ENCODE assay signal across 17 mouse cellular contexts in the genomic region with DNA sequence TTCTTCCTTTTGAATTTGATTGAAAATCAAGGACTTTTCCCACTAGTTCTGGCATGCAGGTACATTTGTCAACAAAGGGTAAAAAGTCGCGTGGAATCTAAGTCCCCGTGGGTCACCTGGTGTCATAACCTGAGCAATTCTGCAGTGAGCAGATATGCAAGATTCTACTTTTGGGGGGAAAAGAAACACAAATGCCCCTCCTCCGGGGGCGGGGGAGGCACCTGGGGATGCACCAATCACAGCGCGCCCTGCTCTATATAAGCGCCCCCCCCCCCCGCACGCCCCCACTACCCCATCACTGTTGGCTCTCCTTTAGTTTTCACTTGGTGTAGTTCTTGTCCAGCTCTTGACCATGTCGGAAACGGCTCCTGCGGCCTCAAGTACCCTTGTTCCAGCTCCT. TPM values are rescaled to one million over a fixed set of nuclear protein-coding genes. Genes with fewer than 3 reads are reported as not detected.
A peak's percentile ranks its signal among the peaks of the same experiment; 100 is the strongest.
DNase-seq lines count a peak whose midpoint lies in the region; ATAC-seq and TF ChIP-seq lines count a peak whose summit lies in the region.
"Had no signal": no experiment of that assay in that cellular context is flagged by ENCODE, and none has a peak within 500 bp of the region (broad histone marks: within the 10 kb centered on the region; RNA-seq: fewer than 3 reads in every experiment).

A gene (plus strand): TSS at position 301 of the 400 bp plus-strand sequence.

- intact Hi-C loops in heart, postnatal 10 days (cut with DNase I), result loop anchor here (5.0 kb wide), 2 partner anchors 108 to 1643 kb away; no protein-coding TSS in a partner anchor
- intact Hi-C loops in gastrocnemius, postnatal 14 days (cut with DNase I; ENCODE audit: low total_unique reads), result loop anchor here (10.0 kb wide), 1 partner anchor 71 kb away; a partner anchor contains a TSS

- ATAC-seq in heart, embryonic 11.5 days (replicated peaks; ENCODE audit: insufficient number of reproducible peaks, low FRiP score, low TSS enrichment), result no peak
- no peak for ATAC-seq in lung, embryonic 14.5 days (ENCODE audit: insufficient read depth)
- no peak for ATAC-seq in limb, embryonic 14.5 days (ENCODE audit: low FRiP score, low read depth)
- ATAC-seq: forebrain, postnatal 0 days; hindbrain, embryonic 16.5 days; midbrain, embryonic 16.5 days had no signal

- no peak for DNase-seq in heart, postnatal 10 days
- no peak for DNase-seq in lung, embryonic 14.5 days
- no peak for DNase-seq in lung, postnatal 14 days
- no peak for DNase-seq in ES-E14 (ENCODE audit: low read depth, low spot score)
- no peak for DNase-seq in limb, embryonic 14.5 days (ENCODE audit: low spot score)
- DNase-seq in gastrocnemius, postnatal 14 days, result no peak
- no peak for DNase-seq in frontal cortex, postnatal 14 days (ENCODE audit: low spot score in 2 of 2)
- DNase-seq: B cell, adult 2 months; cerebellum, adult 11-12 months; embryo, embryonic 11 days; forebrain, postnatal 0 days; kidney, postnatal 4 days; spleen, adult 18-20 months had no signal

- no peaks in the 10 kb centered on the region for H3K9me3 ChIP-seq in heart, embryonic 11.5 days (replicated peaks; ENCODE audit: control insufficient read depth, low read length)
- no peaks in the 10 kb centered on the region for H3K9me3 ChIP-seq in lung, embryonic 14.5 days (ENCODE audit: low read depth, low read length)
- H3K9me3 ChIP-seq in ES-E14 (ENCODE audit: control insufficient read depth, insufficient read depth, low read depth, low read length), result no peaks in the 10 kb centered on the region; the same call in 1 of the 2 replicates
- H3K9me3 ChIP-seq in limb, embryonic 14.5 days (ENCODE audit: control insufficient read depth, low read length), result no peaks in the 10 kb centered on the region

- H3K4me2 ChIP-seq in heart, embryonic 11.5 days, result peak within 1 kb of the TSS; percentile 49
- peak within 1 kb of the TSS; percentile 28 for H3K4me2 ChIP-seq in lung, embryonic 14.5 days
- H3K4me2 ChIP-seq in limb, embryonic 14.5 days (replicated peaks; ENCODE audit: low read depth, low read length, severe bottlenecking), result peak within 1 kb of the TSS; percentile 1

- no peak for TF ChIP-seq CTCF in lung, embryonic 14.5 days (IDR thresholded peaks at IDR 0.05; ENCODE audit: low read depth)

- WGBS in heart, embryonic 11.5 days (ENCODE audit: insufficient replicate concordance), result 37% methylated on average over 11 of the region's 13 CpGs
- 47% methylated on average over 13 of the region's 13 CpGs for WGBS in lung, embryonic 14.5 days
- WGBS in limb, embryonic 14.5 days, result 47% methylated on average over 13 of the region's 13 CpGs

- in situ Hi-C loops in ES-E14 (cut with MboI; ENCODE audit: low sequenced_read_pairs in 2 of 2, unreplicated experiment in 2 of 2), result loop anchor here in 1 of 2 experiments (25.0 kb wide), 1 partner anchor 1658 kb away; a partner anchor contains a TSS

- no peak within 1 kb of the TSS for H3K27ac ChIP-seq in heart, embryonic 11.5 days (ENCODE audit: low read depth, low read length)
- peak within 1 kb of the TSS; percentile 73 for H3K27ac ChIP-seq in lung, embryonic 14.5 days (ENCODE audit: low read depth)
- no peak within 1 kb of the TSS for H3K27ac ChIP-seq in ES-E14 (ENCODE audit: insufficient read depth, low read depth, low read length, poor library complexity, severe bottlenecking)
- no peak within 1 kb of the TSS for H3K27ac ChIP-seq in limb, embryonic 14.5 days (replicated peaks; ENCODE audit: low read depth, low read length)

- H3K9ac ChIP-seq in heart, embryonic 11.5 days (ENCODE audit: low read depth, low read length), result peak within 1 kb of the TSS; percentile 39; the same call in 1 of the 2 replicates
- no peak within 1 kb of the TSS for H3K9ac ChIP-seq in lung, embryonic 14.5 days
- peak within 1 kb of the TSS; percentile 18; the same call in 1 of the 2 replicates for H3K9ac ChIP-seq in ES-E14 (ENCODE audit: insufficient read depth, low read depth, low read length, poor library complexity, severe bottlenecking)
- H3K9ac ChIP-seq in limb, embryonic 14.5 days (ENCODE audit: low read depth, low read length, severe bottlenecking), result no peak within 1 kb of the TSS
- H3K9ac ChIP-seq: forebrain, postnatal 0 days had no signal

- no peaks in the 10 kb centered on the region for H3K36me3 ChIP-seq in heart, embryonic 11.5 days (ENCODE audit: control insufficient read depth, insufficient read depth, low read length)
- 0 out of 2 replicates have a peak, but pooled peaks cover 4% of the 10 kb centered on the region for H3K36me3 ChIP-seq in lung, embryonic 14.5 days (ENCODE audit: insufficient read depth)
- no peaks in the 10 kb centered on the region for H3K36me3 ChIP-seq in ES-E14 (ENCODE audit: control insufficient read depth, insufficient read depth, low read length, poor library complexity, severe bottlenecking)
- H3K36me3 ChIP-seq in limb, embryonic 14.5 days (ENCODE audit: control insufficient read depth, insufficient read depth, low read length), result no peaks in the 10 kb centered on the region

- no peaks in the 10 kb centered on the region for H3K27me3 ChIP-seq in heart, embryonic 11.5 days (ENCODE audit: control insufficient read depth, insufficient read depth, low read length)
- H3K27me3 ChIP-seq in lung, embryonic 14.5 days (ENCODE audit: insufficient read depth, low read length), result no peaks in the 10 kb centered on the region
- H3K27me3 ChIP-seq in limb, embryonic 14.5 days (ENCODE audit: control insufficient read depth, insufficient read depth, low read length), result no peaks in the 10 kb centered on the region

- H3K4me1 ChIP-seq in heart, embryonic 11.5 days (ENCODE audit: control insufficient read depth, insufficient read depth, low read length), result no peaks in the 10 kb centered on the region; the same call in 1 of the 2 replicates
- peaks cover 4% of the 10 kb centered on the region; the same call in 1 of the 2 replicates for H3K4me1 ChIP-seq in lung, embryonic 14.5 days (ENCODE audit: insufficient read depth)
- peaks cover 0 to 6% of the 10 kb centered on the region in 2 experiments; a peak in 2 of 4 replicates for H3K4me1 ChIP-seq in ES-E14 (ENCODE audit: control insufficient read depth in 2 of 2, insufficient read depth in 2 of 2, low read length in 2 of 2, poor library complexity in 1 of 2)
- peaks cover 8% of the 10 kb centered on the region; the same call in 1 of the 2 replicates for H3K4me1 ChIP-seq in limb, embryonic 14.5 days (ENCODE audit: control insufficient read depth, insufficient read depth, low read length)

- H3K4me3 ChIP-seq in heart, embryonic 11.5 days (ENCODE audit: low read depth, low read length), result 0 out of 2 replicates have a peak within 1 kb of the TSS, but pooled peaks have one; percentile 16
- no peak within 1 kb of the TSS for H3K4me3 ChIP-seq in lung, embryonic 14.5 days (ENCODE audit: low read depth, low read length)
- 0 out of 4 replicates have a peak within 1 kb of the TSS, but pooled peaks of 1 of the 2 experiments have one; percentile 4 for H3K4me3 ChIP-seq in ES-E14 (ENCODE audit: insufficient read depth in 1 of 2, low read depth in 1 of 2, low read length in 2 of 2, poor library complexity in 1 of 2, severe bottlenecking in 1 of 2)
- no peak within 1 kb of the TSS for H3K4me3 ChIP-seq in limb, embryonic 14.5 days (replicated peaks; ENCODE audit: low read length)

- TF ChIP-seq POLR2A in limb, embryonic 14.5 days (IDR thresholded peaks at IDR 0.05; ENCODE audit: borderline replicate concordance, extremely low read depth, insufficient read depth, insufficient read length), result no peak

TF ChIP-seq in ES-E14, 5 proteins besides CTCF, POLR2A, EP300 and RAD21:
- no peak for TF ChIP-seq MAFK (IDR thresholded peaks at IDR 0.05; ENCODE audit: insufficient read depth, low read depth, low read length)
- TF ChIP-seq ZC3H11A (IDR thresholded peaks at IDR 0.05; ENCODE audit: borderline replicate concordance, low read depth, low read length), result no peak
- no peak for TF ChIP-seq HCFC1 (IDR thresholded peaks at IDR 0.05; ENCODE audit: borderline replicate concordance, insufficient read depth, low read length)
- no peak for TF ChIP-seq CHD2 (IDR thresholded peaks at IDR 0.05; ENCODE audit: low read depth, low read length)
- TF ChIP-seq ZNF384 (IDR thresholded peaks at IDR 0.05; ENCODE audit: low read depth, low read length), result no peak

RNA-seq across cellular contexts. Expression of the gene that starts here (rescaled TPM):
- not detected in 2 replicates for polyA plus RNA-seq in heart, embryonic 11.5 days (2014; fragmentation: Nextera tagmentation; extraction: Ambion mirVana)
- under 1 TPM; 0.29 to 0.67 TPM for total RNA-seq in heart, postnatal 10 days (2021)
- polyA plus RNA-seq in lung, embryonic 14.5 days (2014; fragmentation: Nextera tagmentation; extraction: Ambion mirVana), result not detected in 2 replicates
- 7.7 and 13.3 TPM in 2 replicates for total RNA-seq in ES-E14 (2012; rRNA removed)
- 0.20 and 0.33 TPM in 2 replicates for polyA plus RNA-seq in limb, embryonic 14.5 days (2012; rRNA removed)
- polyA plus RNA-seq in limb, embryonic 14.5 days (2014; fragmentation: Nextera tagmentation; extraction: Ambion mirVana), result 0.21 TPM in 1 of 2 replicates, not detected in the other
- not detected for total RNA-seq in gastrocnemius, postnatal 14 days (2021)
- total RNA-seq: left cerebral cortex, postnatal 36 days had no signal
- polyA plus RNA-seq: forebrain, postnatal 0 days; hindbrain, embryonic 16.5 days; midbrain, embryonic 16.5 days had no signal

Comparison
In these comparisons a context has a peak if more than half of its experiments do, and no peak if none do; other contexts are left out.
1. H3K9ac ChIP-seq: peak in heart, embryonic 11.5 days (single experiment) and ES-E14 (single experiment); none in lung, embryonic 14.5 days (single experiment) and limb, embryonic 14.5 days (single experiment).
2. Peak in every context shown above with its lines, with median percentiles within 50 percentile points of each other: H3K4me2 ChIP-seq.